Mouse (Mus musculus) bone marrow, adult 2 months (tissue): ENCODE results near the gene Btn1a1.

Experiments
- CTCF ChIP-seq: fragments of 200-500 bp; IDR thresholded peaks from 2 replicates; pipeline ENCODE4 v1.5.1; 2011; ENCODE audit warnings: low read length, control low read depth; ENCODE audit not compliant: control insufficient read depth, insufficient read depth
- POLR2A ChIP-seq: fragments of 200-500 bp; IDR thresholded peaks from 2 replicates; pipeline ENCODE4 v1.6.1; 2011; ENCODE audit warnings: low read depth, mild to moderate bottlenecking, control low read depth, low read length, borderline replicate concordance; ENCODE audit not compliant: control insufficient read depth

DNA sequence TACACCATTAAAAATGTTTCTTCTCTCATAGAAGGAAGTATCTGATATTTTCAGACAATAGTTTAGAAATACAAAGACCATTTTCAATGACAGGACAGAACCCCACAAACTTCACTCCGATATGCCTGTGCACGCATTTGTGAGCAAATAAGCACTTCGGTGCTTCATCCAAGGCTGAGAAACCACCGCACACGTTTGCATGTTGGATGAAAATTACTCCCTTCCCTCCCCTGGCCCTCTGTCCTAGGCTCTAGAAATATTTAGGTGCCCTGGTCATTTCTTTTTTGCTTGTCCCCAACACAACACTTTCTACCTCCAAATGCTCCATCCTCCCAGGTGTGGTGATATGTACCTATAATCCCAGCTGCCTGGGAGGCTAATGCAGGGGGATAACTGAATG, 35.8 kb upstream of the Btn1a1 start:
- TF ChIP-seq POLR2A = no peak
- no peak for TF ChIP-seq CTCF
